Mouse (Mus musculus): ENCODE results near the gene Arhgap42.

DNA sequence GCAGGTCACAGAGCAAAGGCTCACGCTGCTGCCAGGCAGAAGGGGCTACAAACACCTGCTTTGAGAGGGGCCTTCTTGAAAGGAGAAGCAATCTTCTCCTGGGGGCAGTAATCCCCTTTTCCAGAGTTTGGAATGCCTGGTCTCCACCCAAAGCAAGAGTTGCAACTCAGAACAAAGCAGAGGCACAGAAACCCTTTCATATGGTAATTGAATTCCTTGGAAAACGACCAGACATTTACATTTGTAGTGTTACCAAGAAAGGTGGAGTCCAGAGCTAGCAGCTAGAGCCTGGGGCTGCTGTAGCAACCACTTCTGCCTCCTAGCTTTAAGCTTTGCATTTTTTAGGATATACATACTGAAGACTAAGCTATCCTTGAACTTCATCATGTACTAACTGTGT, 30.4 kb upstream of the Arhgap42 start:
- no peak for TF ChIP-seq CTCF (IDR thresholded peaks at IDR 0.05; ENCODE audit: low read depth, low read length)
- no peak for TF ChIP-seq POLR2A (IDR thresholded peaks at IDR 0.05; ENCODE audit: insufficient read depth, low read length)

Measured in ES-Bruce4 (cell line).